Mouse (Mus musculus): Measurements from ENCODE around the gene Synpo2l.

DNA sequence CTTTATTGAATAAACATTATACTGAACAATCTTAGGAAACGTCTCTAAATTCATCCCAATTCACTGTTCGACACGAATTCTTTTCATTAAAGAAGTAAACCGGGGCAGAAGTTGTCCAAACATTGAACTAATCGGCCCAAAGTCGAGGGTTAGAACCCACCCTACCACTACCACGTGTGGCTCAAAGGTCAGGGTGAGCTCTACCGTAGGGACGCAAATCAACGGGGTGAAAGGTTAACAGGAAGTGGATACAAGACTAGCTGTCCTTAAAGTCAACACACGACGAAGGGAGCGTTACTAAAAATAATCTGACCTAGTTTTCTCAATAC is 5.5 kb upstream of the Synpo2l start:
- TF ChIP-seq POLR2A (IDR thresholded peaks at IDR 0.05; ENCODE audit: borderline replicate concordance, insufficient read depth, low read length) (no peak), CTCF (IDR thresholded peaks at IDR 0.05; ENCODE audit: borderline replicate concordance, insufficient read depth, low read depth, low read length) (no peak)
